Mouse (Mus musculus): ENCODE measurements around the gene Zfp511. TPM values are rescaled to one million over a fixed set of nuclear protein-coding genes. Genes with fewer than 3 reads are reported as not detected.
A peak's percentile ranks its signal among the peaks of the same experiment; 100 is the strongest.

Gene Zfp511
- polyA plus RNA-seq, 1 experiment, result 13.1 TPM

DNA sequence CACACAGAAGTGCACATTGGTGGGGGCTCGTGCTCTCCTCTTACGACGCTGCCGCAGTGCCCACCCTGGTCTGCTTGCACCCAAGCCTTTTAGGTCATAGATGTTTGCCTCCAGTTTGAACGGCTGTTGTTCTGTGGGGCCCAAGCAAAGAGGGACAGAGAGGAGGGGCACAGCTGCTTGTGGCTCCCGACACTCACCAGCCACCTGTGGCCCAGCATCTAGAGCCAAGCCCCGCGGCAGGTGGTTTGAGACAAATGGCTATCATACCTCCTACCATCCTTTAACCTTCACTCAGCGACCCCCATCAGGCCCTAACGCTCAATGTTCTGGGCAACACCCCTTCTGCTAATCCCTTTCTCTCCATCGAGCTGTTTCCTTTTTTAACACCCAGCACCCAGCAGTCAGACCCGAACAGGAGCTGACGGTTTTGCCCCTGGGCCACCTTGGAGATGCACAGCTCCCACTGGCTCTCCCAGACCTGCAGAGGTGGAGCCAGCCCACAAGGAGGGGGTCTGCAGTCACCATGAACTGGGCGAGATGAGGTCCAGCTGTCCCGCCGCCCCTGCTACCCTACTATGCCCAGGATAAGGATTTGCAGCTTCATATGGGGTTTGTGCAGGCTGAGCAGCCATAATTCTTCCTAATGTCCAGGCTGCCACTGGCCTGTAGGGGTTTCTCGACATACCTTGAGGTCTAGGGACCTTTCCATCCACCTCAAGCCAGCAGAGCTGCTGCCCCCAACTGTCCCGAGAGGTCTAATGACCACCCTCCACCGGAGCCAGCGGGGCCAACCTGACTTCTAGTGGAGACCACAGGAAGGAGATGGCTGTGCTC lies 45.4 kb downstream of the Zfp511 start:
- peaks cover 47% of the 10 kb centered on the region for H3K27me3 ChIP-seq (replicated peaks)
- H3K4me3 ChIP-seq (replicated peaks), result no peak overlapping the region
- H3K36me3 ChIP-seq (replicated peaks; ENCODE audit: low read length), result no peaks in the 10 kb centered on the region
- no peak for TF ChIP-seq GATA1 (IDR thresholded peaks at IDR 0.05; ENCODE audit: borderline replicate concordance, low read length)
- TF ChIP-seq FLI1 (IDR thresholded peaks at IDR 0.05; ENCODE audit: low read length), result no peak
- no peaks in the 10 kb centered on the region for H3K9me3 ChIP-seq
- peaks cover 35% of the 10 kb centered on the region for H3K4me1 ChIP-seq

DNA sequence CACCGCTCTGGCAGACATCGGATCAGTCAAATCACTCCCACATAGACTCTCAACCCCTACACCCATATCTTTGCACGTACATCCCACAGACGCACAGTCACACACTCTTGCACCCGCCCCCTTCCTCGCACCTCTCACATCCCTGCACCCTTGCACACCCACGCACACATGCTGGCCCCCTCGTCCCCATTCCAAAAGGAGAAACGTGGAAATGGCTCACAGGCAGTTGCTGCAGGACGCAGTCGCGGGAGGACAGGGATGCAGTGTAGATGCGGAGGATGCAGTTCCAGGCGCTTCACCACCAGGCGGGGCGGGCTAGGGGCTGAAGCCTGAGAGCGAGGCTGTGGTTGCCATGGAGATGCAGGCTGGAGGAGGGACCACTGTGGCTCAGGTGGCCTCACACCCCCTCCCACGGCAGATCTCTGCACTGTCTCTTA lies 46.1 kb downstream of the Zfp511 start, which contains the start of gene Caly:
Gene Caly, minus strand, starts transcription at position 307 of the 437 bp plus-strand sequence.
- H3K4me3 ChIP-seq (replicated peaks), result peak within 1 kb of the TSS; percentile 7
- peaks cover 47% of the 10 kb centered on the region for H3K27me3 ChIP-seq (replicated peaks)
- peaks cover 35% of the 10 kb centered on the region for H3K4me1 ChIP-seq
- no peaks in the 10 kb centered on the region for H3K9me3 ChIP-seq
- no peak for TF ChIP-seq FLI1 (IDR thresholded peaks at IDR 0.05; ENCODE audit: low read length)
- TF ChIP-seq GATA1 (IDR thresholded peaks at IDR 0.05; ENCODE audit: borderline replicate concordance, low read length), result no peak
- no peaks in the 10 kb centered on the region for H3K36me3 ChIP-seq (replicated peaks; ENCODE audit: low read length)

Other genes with a start within 250 kb of the Zfp511 start
- not detected in 2 replicates for gene Adgra1, start 202.2 kb upstream of the Zfp511 start, polyA plus RNA-seq (2012; ENCODE audit: insufficient read depth, low replicate concordance)
- not detected in 2 replicates for gene Kndc1, start 141.7 kb upstream of the Zfp511 start, polyA plus RNA-seq (2012; ENCODE audit: insufficient read depth, low replicate concordance)
- not detected in 2 replicates for gene Utf1, start 92.6 kb upstream of the Zfp511 start, polyA plus RNA-seq (2012; ENCODE audit: insufficient read depth, low replicate concordance)
- gene 6430531B16Rik, start 57.6 kb upstream of the Zfp511 start, polyA plus RNA-seq (2012; ENCODE audit: insufficient read depth, low replicate concordance), result 0.31 TPM in 1 of 2 replicates, not detected in the other
- gene Adam8, start 43.8 kb upstream of the Zfp511 start, polyA plus RNA-seq (2012; ENCODE audit: insufficient read depth, low replicate concordance), result 7.8 and 22.3 TPM in 2 replicates
- gene Tubgcp2, start 278 bp downstream of the Zfp511 start, polyA plus RNA-seq (2012; ENCODE audit: insufficient read depth, low replicate concordance), result 0.54 and 3.8 TPM in 2 replicates
- gene Msx3, start 12.7 kb downstream of the Zfp511 start, polyA plus RNA-seq (2012; ENCODE audit: insufficient read depth, low replicate concordance), result not detected in 2 replicates
- 0.22 and 5.4 TPM in 2 replicates for gene Caly, start 46.2 kb downstream of the Zfp511 start, polyA plus RNA-seq (2012; ENCODE audit: insufficient read depth, low replicate concordance)
- not detected in 2 replicates for gene Prap1, start 57.0 kb downstream of the Zfp511 start, polyA plus RNA-seq (2012; ENCODE audit: insufficient read depth, low replicate concordance)
- gene Fuom, start 66.0 kb downstream of the Zfp511 start, polyA plus RNA-seq (2012; ENCODE audit: insufficient read depth, low replicate concordance), result 6.5 and 31.6 TPM in 2 replicates
- 2.9 and 4.3 TPM in 2 replicates for gene Paox, start 79.4 kb downstream of the Zfp511 start, polyA plus RNA-seq (2012; ENCODE audit: insufficient read depth, low replicate concordance)
- gene Echs1, start 80.1 kb downstream of the Zfp511 start, polyA plus RNA-seq (2012; ENCODE audit: insufficient read depth, low replicate concordance), result 5.5 TPM in 1 of 2 replicates, not detected in the other
- 6.6 TPM in 1 of 2 replicates, not detected in the other for gene Mtg1, start 101.2 kb downstream of the Zfp511 start, polyA plus RNA-seq (2012; ENCODE audit: insufficient read depth, low replicate concordance)
- not detected in 2 replicates for gene Sprn, start 118.5 kb downstream of the Zfp511 start, polyA plus RNA-seq (2012; ENCODE audit: insufficient read depth, low replicate concordance)
- not detected in 2 replicates for gene Olfr522, start 128.4 kb downstream of the Zfp511 start, polyA plus RNA-seq (2012; ENCODE audit: insufficient read depth, low replicate concordance)
- gene Olfr523, start 136.8 kb downstream of the Zfp511 start, polyA plus RNA-seq (2012; ENCODE audit: insufficient read depth, low replicate concordance), result not detected in 2 replicates
- gene Olfr524, start 169.6 kb downstream of the Zfp511 start, polyA plus RNA-seq (2012; ENCODE audit: insufficient read depth, low replicate concordance), result not detected in 2 replicates
- gene Cd163l1, start 181.9 kb downstream of the Zfp511 start, polyA plus RNA-seq (2012; ENCODE audit: insufficient read depth, low replicate concordance), result 0.15 TPM in 1 of 2 replicates, not detected in the other
- gene 5830411N06Rik, start 210.9 kb downstream of the Zfp511 start, polyA plus RNA-seq (2012; ENCODE audit: insufficient read depth, low replicate concordance), result not detected in 2 replicates